Mouse (Mus musculus) erythroblast, embryonic 14.5 days (primary cell): ENCODE data around the gene Phykpl.

Experiments
- GATA1 ChIP-seq: IDR thresholded peaks from 2 replicates; pipeline ENCODE4 v1.6.1; 2012; ENCODE audit warnings: low read length, inconsistent platforms, mixed read lengths
- TAL1 ChIP-seq: IDR thresholded peaks from 3 replicates; pipeline ENCODE4 v1.6.1; 2012; ENCODE audit warnings: low read length, inconsistent platforms, mixed read lengths

- TF ChIP-seq TAL1 (no peak), GATA1 (no peak)
Measured at GRCm38 (mm10) chr11:51653736-51654135, 69.2 kb downstream of the Phykpl start.
